Mouse (Mus musculus) limb, embryonic 12.5 days (tissue): Measurements from ENCODE around the gene Gcdh. TPM values are rescaled to one million over a fixed set of nuclear protein-coding genes. Genes with fewer than 3 reads are reported as not detected.

Experiments
- ATAC-seq: fragments of 200-750 bp; cut with Nextera tagmentation; 2 replicates; pipeline ENCODE4 v1.8.0; 2017; ENCODE audit warnings: low read depth, moderate TSS enrichment; ENCODE audit not compliant: insufficient number of reproducible peaks, insufficient read depth, low FRiP score, low TSS enrichment
- H3K27ac ChIP-seq: fragments of 300-500 bp; sonication (generic); 2 replicates; pipeline ENCODE4 v1.5.1; 2016; ENCODE audit warnings: mild to moderate bottlenecking, moderate library complexity
- H3K27me3 ChIP-seq: fragments of 300-500 bp; sonication (generic); 2 replicates; pipeline ENCODE4 v1.6.1; 2016; ENCODE audit warnings: mild to moderate bottlenecking, moderate library complexity
- H3K36me3 ChIP-seq: fragments of 300-500 bp; sonication (generic); 2 replicates; pipeline ENCODE4 v1.6.1; 2016; ENCODE audit warnings: mild to moderate bottlenecking, moderate library complexity
- H3K4me1 ChIP-seq: fragments of 300-500 bp; sonication (generic); replicated peaks from 2 replicates; pipeline ENCODE4 v1.6.1; 2016
- H3K4me2 ChIP-seq: fragments of 300-500 bp; sonication (generic); 2 replicates; pipeline ENCODE4 v1.6.1; 2016; ENCODE audit warnings: mild to moderate bottlenecking, moderate library complexity
- H3K4me3 ChIP-seq: fragments of 300-500 bp; sonication (generic); replicated peaks from 2 replicates; pipeline ENCODE4 v1.5.1; 2016; ENCODE audit warnings: mild to moderate bottlenecking
- H3K9ac ChIP-seq: fragments of 300-500 bp; sonication (generic); replicated peaks from 2 replicates; pipeline ENCODE4 v1.6.1; 2016; ENCODE audit warnings: mild to moderate bottlenecking, moderate library complexity
- H3K9me3 ChIP-seq: fragments of 300-500 bp; sonication (generic); 2 replicates; pipeline ENCODE4 v1.6.1; 2016; ENCODE audit warnings: mild to moderate bottlenecking, moderate library complexity
- WGBS: fragments of 180-500 bp; shearing (Covaris S2); methylation state at CpG from one replicate; pipeline ENCODE4 v1.1.7; 2016; 5-methylcytosine and 5-hydroxymethylcytosine counted together
- polyA plus RNA-seq: library from polyadenylated mRNA; unstranded; fragments of >200 nt; fragmentation: Nextera tagmentation; extraction: Ambion mirVana; gene quantifications from 2 replicates; pipeline ENCODE4 v1.2.1, GENCODE M21; 2016

Gcdh gene
- polyA plus RNA-seq, 1 experiment from 2014 or later, result 42.8 TPM

DNA sequence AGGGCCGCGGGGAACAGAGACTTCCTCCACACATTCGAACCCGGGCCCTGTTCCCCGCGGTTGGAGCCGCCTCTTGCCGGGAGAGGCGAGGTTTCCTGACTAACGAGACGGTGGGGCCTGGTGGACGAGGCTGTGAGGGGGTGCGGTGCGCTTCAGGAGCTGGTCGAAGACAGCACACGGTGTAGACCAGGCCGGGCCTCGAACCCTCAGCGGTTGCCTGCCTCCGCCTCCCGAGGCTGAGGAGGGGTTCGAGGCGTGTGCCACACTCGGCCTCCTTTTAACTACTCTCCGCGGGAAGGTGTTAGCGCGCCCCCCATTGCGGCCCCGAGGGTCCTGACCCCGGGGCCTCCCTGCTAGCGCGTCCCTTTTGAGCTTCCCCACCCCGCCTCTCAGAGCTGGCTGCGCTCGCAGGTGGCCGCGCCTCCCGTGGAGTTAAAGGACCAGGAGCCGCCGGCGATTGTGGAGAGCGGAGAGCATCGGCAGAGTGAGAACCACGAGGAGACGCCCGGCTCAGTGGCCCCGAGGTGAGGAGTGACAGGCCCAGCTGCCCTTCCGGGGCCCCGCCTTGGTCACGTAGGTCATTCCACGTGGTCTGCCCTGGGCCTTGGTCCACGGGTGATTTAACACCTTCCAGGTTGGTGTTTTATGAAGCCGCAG lies 21.3 kb downstream of the Gcdh start:
- Histone ChIP-seq H3K4me3 (peak overlapping the region; percentile 49), H3K36me3 (peaks cover 24% of the 10 kb centered on the region), H3K27me3 (peaks cover 13% of the 10 kb centered on the region), H3K9me3 (no peaks in the 10 kb centered on the region), H3K4me2 (peak overlapping the region; percentile 83), H3K9ac (peak overlapping the region; percentile 63), H3K27ac (no peak overlapping the region), H3K4me1 (peaks cover 13% of the 10 kb centered on the region)
- 3% methylated on average over 54 of the region's 54 CpGs for WGBS
- peak; percentile 39 for ATAC-seq

DNA sequence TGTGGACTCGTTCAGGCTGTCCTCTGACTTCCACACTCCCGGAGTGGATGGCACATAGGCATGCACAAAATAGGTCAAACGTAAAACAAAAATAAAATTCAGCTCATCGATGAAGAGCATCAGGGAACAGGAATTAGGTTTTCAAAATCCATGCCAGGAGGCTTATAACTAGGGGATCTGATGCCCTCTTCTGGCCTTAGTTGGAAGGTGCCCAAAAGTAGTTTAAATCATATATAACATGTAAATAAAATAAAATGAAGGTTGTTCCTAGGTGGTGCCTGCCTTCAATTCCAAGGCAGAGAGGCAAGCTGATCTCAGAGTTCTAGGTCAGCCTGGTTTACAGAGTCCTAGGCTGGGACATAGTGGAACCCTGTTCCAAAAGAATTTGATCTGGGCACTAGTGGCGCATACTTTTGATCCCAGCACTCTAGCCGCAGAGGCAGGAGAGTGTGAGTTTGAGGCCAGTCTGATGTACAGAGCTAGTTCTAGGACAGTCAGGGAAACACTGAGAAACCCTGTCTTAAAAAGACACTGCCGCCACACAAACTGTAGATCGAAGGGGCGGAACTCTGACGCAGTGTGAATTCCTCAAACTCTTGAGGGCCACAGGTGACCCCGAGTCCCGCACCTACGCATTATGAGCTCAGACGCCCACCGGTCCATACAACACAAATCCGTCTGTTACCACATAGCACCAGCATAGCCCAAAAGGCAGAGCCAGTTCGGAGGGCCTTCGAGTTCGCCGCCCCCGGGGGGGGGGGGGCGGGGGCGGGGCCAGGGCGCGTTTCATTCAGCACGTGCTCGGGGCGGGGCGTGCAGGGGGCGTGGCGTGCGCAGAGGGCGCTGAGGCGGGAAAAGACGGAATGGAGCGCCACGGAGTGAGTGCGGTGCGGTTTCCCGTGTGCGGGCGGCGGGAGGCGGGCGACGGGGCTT lies 22.1 kb downstream of the Gcdh start, which contains the start of gene Syce2:
Gene Syce2 (plus strand): TSS at position 736 of the 933 bp plus-strand sequence.
- peak within 1 kb of the TSS; percentile 63 for H3K9ac ChIP-seq
- H3K4me1 ChIP-seq, result peaks cover 13% of the 10 kb centered on the region
- H3K9me3 ChIP-seq, result no peaks in the 10 kb centered on the region
- peak; percentile 41 for ATAC-seq
- no peak within 1 kb of the TSS for H3K27ac ChIP-seq
- H3K36me3 ChIP-seq, result peaks cover 32% of the 10 kb centered on the region
- H3K4me2 ChIP-seq, result peak within 1 kb of the TSS; percentile 83
- peak within 1 kb of the TSS; percentile 49 for H3K4me3 ChIP-seq
- peaks cover 13% of the 10 kb centered on the region for H3K27me3 ChIP-seq
- 15% methylated on average over 46 of the region's 46 CpGs for WGBS

DNA sequence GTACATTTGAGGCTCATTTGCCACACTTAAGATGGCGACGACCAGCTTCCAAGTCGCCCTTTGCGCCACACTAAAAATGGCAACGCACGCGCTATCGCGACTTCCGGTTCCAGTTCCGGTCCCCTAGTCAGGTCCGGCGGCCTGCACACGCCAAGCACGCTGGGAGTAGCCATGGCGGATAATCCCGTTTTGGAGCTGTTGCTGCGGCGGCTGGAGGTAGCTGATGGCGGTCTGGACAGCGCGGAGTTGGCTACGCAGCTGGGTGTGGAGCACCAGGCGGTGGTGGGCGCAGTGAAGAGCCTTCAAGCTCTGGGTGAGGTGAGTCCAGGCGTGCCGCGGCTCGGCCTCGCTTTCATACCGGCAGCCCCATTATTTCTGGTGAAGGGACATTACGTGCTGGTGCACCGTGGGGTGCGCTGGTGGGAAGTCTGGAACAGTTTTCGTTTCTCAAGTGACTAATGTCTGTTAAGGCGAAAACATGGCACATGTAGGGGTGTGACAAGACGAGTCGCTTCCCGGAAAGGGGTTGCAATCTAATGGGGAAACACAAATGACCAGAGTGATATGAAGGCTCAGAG lies 36.8 kb downstream of the Gcdh start, which contains the start of gene Farsa:
Gene Farsa (plus strand): TSS at position 126 of the 578 bp plus-strand sequence.
- under 1% methylated on average over 39 of the region's 39 CpGs for WGBS
- H3K27ac ChIP-seq, result peak within 1 kb of the TSS; percentile 79
- peaks cover 30% of the 10 kb centered on the region for H3K36me3 ChIP-seq
- H3K4me1 ChIP-seq, result peaks cover 10% of the 10 kb centered on the region
- ATAC-seq, result peak; percentile 84
- H3K27me3 ChIP-seq, result no peaks in the 10 kb centered on the region
- peak within 1 kb of the TSS; percentile 91 for H3K4me2 ChIP-seq
- peak within 1 kb of the TSS; percentile 88 for H3K4me3 ChIP-seq
- H3K9me3 ChIP-seq, result no peaks in the 10 kb centered on the region
- H3K9ac ChIP-seq, result peak within 1 kb of the TSS; percentile 82

DNA sequence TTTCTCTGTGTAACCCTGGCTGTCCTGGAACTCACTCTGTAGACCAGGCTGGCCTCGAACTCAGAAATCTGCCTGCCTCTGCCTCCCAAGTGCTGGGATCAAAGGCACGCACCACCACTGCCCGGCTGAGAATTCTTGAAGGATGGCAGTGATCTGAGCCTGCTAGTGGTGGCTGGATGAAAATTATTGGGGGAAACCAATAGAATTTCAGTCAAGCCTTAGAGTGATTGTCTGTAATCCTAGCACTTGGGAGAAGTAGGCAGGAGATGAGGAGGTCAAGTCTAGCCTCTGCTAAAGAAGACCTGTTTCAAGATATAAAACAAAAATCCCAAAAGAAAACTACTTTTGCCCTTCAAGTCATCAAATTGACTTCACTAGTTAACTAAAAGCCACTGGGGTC lies 37.3 kb downstream of the Gcdh start:
- peak overlapping the region; percentile 88 for H3K4me3 ChIP-seq

DNA sequence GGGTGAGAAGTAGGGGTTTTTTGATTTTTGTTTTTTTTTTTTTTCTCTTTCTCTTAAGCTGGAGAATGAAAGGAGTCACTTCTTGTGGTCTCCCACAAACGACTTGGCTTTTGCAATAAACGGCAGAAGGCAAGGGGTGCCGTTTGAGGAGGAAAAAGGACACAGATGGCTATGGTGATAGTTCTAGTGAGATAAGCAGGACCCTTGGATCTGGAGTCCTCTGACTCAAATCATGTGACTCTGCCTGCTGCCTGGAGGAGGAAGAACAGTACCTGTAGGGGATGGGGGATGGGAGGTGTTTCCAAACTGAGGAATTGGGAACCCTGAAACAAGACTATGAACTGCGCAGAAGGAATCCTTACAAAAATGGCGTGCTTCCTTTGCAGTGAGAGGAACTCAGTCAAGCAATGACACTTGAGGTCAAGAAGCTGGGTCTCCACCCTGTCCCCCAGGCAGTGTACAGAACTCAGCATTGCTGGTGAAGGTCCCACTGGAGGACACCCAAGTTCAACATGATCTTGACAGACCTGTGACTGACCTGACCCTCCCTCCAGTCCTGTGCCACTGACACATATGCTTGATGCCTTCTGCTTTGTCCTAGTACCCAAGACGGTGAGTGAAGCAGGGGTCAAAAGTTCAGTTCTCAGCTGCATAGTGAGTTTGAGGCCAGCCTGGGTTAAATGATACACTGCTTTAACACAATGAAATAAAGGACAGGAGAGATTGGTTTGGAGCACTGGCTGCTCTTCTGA lies 45.9 kb downstream of the Gcdh start:
- H3K4me3 ChIP-seq, result peak overlapping the region; percentile 97
- WGBS, result 46% methylated on average over 6 of the region's 6 CpGs
- ATAC-seq, result no peak

More for the DNA sequence above, 37.3 kb downstream of the Gcdh start:
- peak overlapping the region; percentile 91; the same call in 1 of the 2 replicates for H3K4me2 ChIP-seq
- H3K9ac ChIP-seq, result no peak overlapping the region
- H3K27me3 ChIP-seq, result no peaks in the 10 kb centered on the region
- H3K4me1 ChIP-seq, result peaks cover 10% of the 10 kb centered on the region
- no peak overlapping the region for H3K27ac ChIP-seq
- H3K9me3 ChIP-seq, result no peaks in the 10 kb centered on the region
- peaks cover 25% of the 10 kb centered on the region for H3K36me3 ChIP-seq
- peak; percentile 23; the same call in 1 of the 2 replicates for ATAC-seq
- WGBS, result 92% methylated on average over 3 of the region's 3 CpGs

DNA sequence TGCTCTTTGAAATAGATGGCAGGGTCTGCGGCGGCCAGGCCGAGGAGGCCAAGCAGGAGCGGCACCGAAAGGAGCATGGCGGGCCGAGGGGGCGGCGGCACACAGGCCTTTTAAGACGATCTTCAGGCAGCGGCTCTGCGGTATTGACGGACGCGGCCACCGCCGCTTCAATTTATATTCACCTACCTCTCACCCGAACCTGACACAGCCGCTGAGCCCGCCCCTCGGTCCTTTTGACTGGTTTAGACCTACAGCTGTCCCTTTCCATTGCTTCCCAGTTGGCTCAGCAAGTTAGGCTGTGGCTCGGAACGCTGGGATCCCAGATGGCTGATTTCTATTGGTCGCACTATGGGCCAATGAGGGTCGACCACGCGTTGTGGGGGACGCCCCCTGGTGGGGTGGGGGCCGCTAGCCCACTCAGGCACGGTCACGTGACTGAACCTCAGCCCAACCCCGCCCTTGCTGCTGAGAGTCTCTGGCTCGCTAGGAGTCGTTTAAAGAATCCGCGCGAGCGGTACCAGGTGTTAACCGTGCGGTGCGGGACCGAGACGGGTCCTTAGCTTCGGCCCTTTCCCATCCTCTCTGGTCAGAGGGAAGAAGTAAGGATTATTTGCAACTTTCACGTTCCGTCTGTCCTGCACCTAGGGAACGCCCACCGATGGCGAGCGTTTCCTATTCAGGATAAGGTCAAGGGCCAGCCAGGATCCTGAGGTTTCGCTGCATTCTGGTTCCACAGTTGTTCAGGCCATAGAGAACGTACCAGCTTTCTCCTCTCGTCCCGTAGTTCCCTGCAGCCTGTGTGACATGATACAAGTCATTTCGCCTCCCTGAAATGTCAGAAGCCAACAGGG lies 46.8 kb downstream of the Gcdh start, which contains the start of gene Calr:
Gene Calr (minus strand): TSS at position 213 of the 851 bp plus-strand sequence.
- Histone ChIP-seq H3K27ac (peak within 1 kb of the TSS; percentile 87), H3K9ac (peak within 1 kb of the TSS; percentile 97), H3K27me3 (no peaks in the 10 kb centered on the region), H3K4me2 (peak within 1 kb of the TSS; percentile 80), H3K4me1 (peaks cover 23% of the 10 kb centered on the region), H3K4me3 (peak within 1 kb of the TSS; percentile 97), H3K9me3 (no peaks in the 10 kb centered on the region), H3K36me3 (peaks cover 37% of the 10 kb centered on the region)
- peak; percentile 100 for ATAC-seq
- WGBS, result under 1% methylated on average over 55 of the region's 55 CpGs

More for the DNA sequence above, 45.9 kb downstream of the Gcdh start:
- Histone ChIP-seq H3K27ac (peak overlapping the region; percentile 87), H3K9me3 (no peaks in the 10 kb centered on the region), H3K27me3 (no peaks in the 10 kb centered on the region), H3K4me1 (peaks cover 23% of the 10 kb centered on the region), H3K9ac (no peak overlapping the region), H3K4me2 (peak overlapping the region; percentile 80), H3K36me3 (peaks cover 28% of the 10 kb centered on the region)

DNA sequence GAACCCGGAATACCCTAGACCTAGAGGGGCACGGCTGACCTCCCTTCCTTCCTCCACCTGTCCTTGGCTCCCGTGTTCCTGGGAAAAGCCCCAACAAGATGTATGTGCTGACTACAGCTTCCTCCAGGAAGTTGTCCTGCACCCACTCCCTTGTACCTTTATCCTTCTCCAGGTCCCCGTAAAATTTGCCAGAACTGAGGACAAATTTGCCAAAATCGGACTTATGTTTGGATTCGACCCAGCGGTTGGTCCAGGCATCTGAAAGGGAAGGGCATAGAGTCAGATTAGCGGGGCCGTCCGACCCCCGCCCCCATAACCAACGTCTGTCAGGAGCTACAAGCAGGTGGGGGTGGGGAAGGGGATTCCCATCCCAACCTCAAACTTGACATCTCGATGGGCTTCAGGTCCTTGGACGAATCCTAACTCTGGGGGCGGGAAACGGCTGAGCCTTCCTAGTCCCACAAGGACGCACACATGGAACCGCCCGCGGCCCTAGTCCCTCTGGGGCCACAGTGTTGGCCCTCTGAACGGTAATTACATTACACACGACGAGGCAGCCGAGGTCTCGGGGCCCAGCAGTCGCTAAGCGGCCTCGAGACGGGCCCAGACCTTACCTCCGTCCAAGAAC lies 47.5 kb downstream of the Gcdh start:
- H3K9ac ChIP-seq, result peak overlapping the region; percentile 97
- peaks cover 45% of the 10 kb centered on the region for H3K36me3 ChIP-seq
- peak overlapping the region; percentile 80 for H3K4me2 ChIP-seq
- peaks cover 23% of the 10 kb centered on the region for H3K4me1 ChIP-seq
- H3K27me3 ChIP-seq, result no peaks in the 10 kb centered on the region
- H3K27ac ChIP-seq, result peak overlapping the region; percentile 85
- no peaks in the 10 kb centered on the region for H3K9me3 ChIP-seq
- under 1% methylated on average over 30 of the region's 30 CpGs for WGBS
- peak overlapping the region; percentile 97 for H3K4me3 ChIP-seq
- ATAC-seq, result peak; percentile 29; the same call in 1 of the 2 replicates

DNA sequence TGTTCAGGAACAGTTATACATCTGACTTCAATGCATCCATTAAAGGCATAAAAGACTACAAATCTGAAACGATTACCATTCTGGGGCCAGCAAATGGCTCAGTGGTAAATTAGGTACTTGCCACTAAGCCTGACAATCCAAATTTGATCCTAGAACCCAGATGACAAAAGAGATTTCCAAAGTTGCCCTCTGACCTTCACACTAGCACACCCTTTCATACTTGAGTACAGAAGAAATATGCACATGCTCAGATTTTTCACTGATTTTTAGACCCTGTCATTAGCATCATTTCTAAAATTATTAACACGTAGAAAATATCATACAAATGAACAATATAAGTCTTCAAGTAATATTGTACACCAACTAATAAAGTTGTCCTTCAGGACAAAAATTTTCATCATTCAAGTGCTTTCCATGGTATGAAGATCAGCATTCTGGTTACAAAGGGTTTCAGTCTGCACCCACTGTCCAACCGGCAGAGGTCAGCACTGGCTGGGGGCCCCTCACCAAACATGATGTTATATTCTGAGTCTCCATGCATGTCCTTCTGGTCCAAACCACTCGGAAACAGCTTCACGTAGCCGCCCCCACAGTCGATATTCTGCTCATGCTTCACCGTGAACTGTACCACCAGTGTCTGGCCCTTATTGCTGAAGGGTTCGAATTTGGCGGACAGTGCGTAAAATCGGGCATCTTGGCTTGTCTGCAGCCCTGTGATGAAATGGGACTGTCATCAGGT lies 48.2 kb downstream of the Gcdh start:
- Histone ChIP-seq H3K27ac (peak overlapping the region; percentile 85), H3K27me3 (no peaks in the 10 kb centered on the region)

More for the DNA sequence above, 48.2 kb downstream of the Gcdh start:
- Histone ChIP-seq H3K9me3 (no peaks in the 10 kb centered on the region), H3K9ac (peak overlapping the region; percentile 97), H3K4me2 (peak overlapping the region; percentile 80), H3K4me3 (peak overlapping the region; percentile 97), H3K36me3 (peaks cover 46% of the 10 kb centered on the region), H3K4me1 (peaks cover 23% of the 10 kb centered on the region)
- ATAC-seq, result no peak
- 22% methylated on average over 12 of the region's 12 CpGs for WGBS
